Mouse (Mus musculus) embryo, embryonic 9.5 days (tissue): Measurements from ENCODE around the gene Art3.

Experiments
- DNase-seq: peaks from one replicate; pipeline ENCODE4 v3.0.0-alpha.2; 2017; ENCODE audit errors: extremely low spot score

Gene Art3

GRCm38 (mm10) chr5:92381550-92382348, 50.1 kb downstream of the Art3 start:
- peak; percentile 65 for DNase-seq

DNA sequence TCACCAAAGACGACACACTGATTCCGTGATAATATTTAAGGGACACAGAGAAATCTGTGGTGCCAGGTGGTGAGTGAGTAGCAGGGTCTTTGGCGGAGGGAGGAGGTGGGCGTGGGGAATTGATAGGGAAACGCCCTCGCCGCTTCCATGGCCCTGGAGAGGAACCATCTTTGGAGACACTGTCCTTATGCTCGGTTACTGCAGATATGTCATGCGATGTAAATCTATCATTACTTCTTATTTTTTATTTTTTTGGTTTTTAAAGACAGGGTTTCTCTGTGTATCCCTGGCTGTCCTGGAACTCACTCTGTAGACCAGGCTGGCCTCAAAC, 50.7 kb downstream of the Art3 start:
- no peak for DNase-seq

GRCm38 (mm10) chr5:92383747-92384146, 52.1 kb downstream of the Art3 start:
- no peak for DNase-seq

- no peak for DNase-seq
These were observed 53.2 kb downstream of the Art3 start for GRCm38 (mm10) chr5:92384855-92385254.

- no peak for DNase-seq
These were observed 54.5 kb downstream of the Art3 start for GRCm38 (mm10) chr5:92386102-92386501.

DNA sequence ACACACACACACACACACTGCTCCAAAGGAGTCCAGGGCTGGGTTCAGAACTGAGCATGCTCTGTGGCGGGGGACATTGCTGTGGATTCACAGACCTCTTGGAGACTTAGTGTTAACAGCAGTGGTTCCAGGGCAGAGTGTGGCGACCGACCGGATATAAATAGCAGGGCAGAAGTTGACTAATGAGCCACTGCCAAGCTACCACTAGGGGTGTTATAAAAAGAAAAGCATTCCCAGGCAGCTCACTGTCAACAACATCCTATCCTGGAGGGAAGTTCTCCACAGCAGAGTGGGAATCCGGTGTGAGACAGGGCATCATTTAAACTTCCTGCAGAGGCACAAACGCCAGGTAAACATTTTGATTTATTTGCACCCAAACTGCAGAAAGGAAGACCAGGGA, 55.0 kb downstream of the Art3 start:
- no peak for DNase-seq

DNA sequence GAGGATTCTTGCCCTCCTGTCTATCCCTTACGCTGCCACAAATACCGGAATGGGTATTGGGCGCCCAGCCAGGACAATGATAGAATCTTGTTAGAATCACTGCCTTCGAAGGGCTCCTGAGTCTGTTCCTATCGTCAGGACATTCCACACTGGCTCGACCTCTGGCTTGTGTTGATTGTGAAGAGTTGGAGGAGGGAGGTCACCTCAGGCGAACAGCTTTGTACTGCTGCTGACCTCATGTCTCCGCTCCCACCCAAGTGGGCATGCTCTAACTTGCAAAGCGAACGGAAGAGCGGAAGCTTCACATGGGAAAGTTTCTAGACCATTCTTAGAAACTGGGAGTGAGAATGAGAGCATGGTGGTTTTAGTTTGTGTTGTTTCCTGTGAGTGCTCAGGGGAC, 55.8 kb downstream of the Art3 start:
- DNase-seq, result no peak

DNA sequence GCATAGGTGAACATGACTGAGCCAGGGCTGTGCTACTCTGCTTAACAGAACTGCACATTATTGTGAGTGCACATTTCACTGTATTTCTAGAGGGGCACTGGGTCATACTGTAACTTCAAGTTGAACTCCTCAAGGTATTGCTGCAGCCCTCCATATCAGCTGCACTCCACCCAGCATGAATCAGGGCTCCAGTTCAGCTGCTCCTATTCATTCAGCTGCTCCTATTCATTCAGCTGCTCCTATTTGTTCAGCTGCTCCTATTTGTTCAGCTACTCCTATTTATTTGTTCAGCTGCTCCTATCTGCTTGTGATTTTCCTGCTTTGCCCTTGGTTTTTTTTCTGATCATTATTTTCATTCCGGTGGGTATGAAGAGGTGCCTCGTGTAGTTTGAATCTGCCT, 58.4 kb downstream of the Art3 start:
- DNase-seq, result no peak

- DNase-seq, result no peak
These were observed 59.0 kb downstream of the Art3 start for GRCm38 (mm10) chr5:92390615-92391014.

DNA sequence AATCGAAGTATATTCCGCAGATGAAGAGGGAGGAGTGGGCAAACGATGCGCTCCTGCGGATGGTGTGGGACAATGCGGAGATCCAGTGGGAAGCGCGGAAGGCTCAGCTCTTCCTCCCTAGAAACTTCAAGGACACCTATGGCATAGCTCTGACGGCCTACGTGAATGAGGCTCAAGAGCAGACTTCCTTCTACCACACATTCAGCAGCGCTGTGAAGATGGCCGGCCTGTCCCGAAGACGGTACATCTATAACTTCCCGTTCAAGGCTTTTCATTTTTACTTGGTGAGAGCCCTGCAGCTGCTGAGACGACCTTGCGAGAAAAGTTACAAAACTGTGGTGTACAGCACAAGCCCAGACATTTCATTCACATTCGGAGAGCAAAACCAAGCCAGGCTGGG, 60.9 kb downstream of the Art3 start:
- no peak for DNase-seq

GRCm38 (mm10) chr5:92393863-92394262, 62.2 kb downstream of the Art3 start:
- no peak for DNase-seq

DNA sequence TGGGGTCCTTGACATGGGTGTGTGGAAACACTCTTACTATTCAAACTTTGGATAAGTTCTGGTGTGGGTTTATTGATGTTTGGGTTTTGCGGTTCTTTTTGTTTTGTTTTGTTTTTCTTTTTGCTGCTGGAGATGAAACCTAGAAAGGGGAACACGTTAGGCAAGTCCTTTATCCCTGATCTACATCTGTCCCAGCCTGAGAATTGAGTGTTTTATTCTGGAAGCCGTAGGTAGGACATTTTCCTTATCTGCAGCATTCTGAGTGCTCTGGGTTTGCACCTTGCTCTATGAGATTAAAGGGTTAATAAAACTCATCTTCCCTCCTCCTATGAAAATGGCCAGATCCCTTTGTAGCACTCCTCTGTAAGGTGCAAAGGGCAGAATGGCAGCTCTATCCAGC, 64.1 kb downstream of the Art3 start:
- DNase-seq, result no peak

- no peak for DNase-seq
These were observed 64.8 kb downstream of the Art3 start for GRCm38 (mm10) chr5:92396476-92396875.

- DNase-seq, result peak; percentile 87
These were observed 66.5 kb downstream of the Art3 start for GRCm38 (mm10) chr5:92398153-92398552.

DNA sequence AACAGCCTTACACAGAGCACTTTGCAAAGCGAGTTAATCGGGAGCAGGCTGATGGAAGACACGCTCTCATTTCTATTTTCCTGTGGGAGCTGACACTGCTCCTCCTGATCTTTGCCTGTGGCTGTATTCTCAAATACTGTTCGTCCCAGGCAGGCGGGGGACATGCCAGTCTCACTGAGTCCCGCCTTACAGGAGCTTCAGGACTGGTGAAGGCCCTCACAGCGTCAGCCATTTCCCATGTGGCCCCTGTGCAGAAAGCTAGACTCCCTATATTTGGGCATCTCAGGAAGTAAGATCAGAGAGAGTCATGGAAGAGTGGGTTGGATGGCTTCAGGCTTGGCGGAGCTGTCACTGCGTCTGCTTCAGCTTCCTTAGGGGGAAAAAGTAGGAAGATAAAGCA, 71.2 kb downstream of the Art3 start:
- DNase-seq, result no peak

DNA sequence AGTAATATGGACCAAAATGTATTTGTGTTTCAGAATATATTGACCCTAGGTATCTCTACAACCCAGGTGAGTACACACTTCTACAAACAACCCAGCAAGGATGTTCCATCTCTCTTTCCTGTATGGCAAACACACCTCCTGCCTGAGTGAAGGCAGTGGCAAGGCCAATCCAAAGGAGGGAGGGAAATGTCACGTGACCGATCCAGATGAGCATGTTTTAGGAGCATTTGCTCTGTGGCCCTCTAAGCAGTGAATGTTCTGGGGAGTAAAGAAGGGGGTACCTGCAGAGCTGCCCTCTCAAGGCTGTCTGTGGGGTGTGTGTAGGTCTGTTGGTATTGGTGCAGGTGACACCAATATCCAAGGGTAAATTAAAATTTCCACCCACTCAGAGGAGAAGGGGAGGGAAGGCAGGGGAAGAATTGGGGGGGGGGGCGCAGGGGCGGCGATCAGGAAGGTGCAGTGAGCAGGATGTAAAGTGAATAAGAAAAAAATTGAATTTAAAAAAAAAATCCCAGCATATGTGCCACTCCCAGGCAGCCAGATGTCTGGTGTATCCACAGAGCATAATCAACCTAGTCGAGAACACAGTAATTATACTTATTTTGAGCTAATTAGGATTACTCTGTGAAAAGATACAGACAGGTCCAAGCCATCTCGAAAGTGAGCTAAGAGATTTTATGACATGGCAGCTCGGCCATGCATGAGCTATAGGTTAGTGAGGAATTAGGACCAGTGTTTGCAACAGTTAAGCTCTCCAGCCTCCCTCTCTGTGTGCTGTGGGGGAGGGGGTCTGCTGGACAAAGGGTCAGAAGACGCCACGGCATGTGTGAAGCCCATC, 72.2 kb downstream of the Art3 start:
- peak; percentile 61 for DNase-seq

- DNase-seq, result no peak
These were observed 72.7 kb downstream of the Art3 start for GRCm38 (mm10) chr5:92404400-92404678.

- DNase-seq, result no peak
These were observed 77.9 kb downstream of the Art3 start for GRCm38 (mm10) chr5:92409361-92410155.

DNA sequence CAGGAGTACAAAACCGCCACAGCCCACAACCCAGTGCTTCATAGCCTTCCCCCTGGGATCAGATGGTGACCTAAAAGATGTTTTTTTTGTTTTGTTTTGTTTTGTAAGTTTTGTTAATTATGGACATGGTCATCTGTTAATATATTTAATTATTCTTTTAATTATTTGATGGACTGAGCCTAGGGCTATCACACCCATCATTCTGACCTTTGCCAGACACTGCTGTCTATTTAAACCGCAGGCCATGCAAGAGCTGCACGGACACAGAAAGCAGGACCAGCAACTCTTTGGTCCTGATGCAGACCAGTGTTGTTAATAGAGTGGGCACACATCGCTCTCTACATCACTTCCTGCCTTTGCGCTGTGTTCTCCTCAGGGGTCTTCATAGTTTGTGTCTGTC, 78.9 kb downstream of the Art3 start:
- DNase-seq, result no peak

DNA sequence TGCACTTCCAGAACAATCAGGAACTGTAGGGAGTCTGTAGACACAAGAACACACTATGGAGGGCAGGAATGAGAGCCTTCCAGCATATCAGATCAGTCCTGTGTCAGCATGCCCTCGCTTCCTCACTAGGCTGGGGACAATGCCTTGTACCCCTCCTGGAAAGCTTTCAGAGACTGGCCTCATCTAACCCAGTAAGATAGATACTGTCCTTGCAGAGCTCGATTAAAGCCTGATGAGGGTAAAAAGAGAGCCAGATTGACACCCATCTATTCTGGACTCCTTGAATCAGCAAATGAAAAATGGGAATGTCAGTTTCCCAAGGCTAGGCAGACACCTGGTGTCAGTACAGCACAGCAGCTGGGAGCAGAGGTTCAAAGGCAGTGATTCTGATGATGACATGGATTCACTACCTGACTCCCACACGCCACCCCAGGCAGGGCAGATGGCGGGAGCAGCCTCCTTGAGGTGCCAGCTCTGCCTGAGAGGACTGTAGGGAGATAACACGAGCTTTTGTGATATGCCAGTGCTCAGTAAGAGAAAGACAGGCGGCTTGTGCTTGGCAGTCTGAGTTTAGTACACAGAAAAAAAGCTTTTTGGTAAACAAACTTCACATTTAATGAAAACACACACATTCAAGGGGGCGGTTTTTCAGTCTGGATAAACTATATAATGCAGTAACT, 80.0 kb downstream of the Art3 start:
- no peak for DNase-seq

DNA sequence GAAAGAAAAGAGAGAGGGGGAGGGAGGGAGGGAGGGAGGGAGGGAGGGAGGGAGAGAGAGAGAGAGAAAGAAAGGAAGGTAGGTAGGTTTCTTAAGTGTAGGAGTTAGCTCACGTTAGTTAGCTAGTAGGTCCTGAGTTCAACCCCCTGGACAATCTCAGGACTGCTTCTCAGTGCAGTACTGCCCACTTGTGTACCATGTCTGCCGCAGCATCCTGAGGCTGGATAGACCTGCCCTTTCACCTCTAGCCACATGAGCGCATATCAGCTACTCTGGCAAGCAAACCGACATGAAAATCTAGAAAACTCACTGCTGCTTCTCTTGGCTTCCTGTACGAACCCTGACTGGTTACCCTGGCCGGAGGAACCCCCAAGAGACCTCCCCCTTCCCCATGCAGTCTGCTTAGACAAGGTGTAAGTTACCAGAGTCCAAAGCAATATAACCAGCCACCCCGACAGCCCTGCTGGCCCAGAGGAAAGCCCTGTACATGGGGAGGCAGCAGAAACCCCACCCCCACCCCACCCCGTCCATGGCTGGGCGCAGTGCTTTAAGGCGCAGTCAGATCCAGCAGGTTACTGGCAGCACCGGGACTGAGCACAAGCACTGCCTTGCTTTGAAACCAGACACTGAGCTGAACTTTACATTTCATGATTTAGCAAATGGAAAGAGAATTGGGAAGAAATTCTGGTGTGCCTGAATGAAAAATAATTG, 81.8 kb downstream of the Art3 start:
- DNase-seq, result no peak

DNA sequence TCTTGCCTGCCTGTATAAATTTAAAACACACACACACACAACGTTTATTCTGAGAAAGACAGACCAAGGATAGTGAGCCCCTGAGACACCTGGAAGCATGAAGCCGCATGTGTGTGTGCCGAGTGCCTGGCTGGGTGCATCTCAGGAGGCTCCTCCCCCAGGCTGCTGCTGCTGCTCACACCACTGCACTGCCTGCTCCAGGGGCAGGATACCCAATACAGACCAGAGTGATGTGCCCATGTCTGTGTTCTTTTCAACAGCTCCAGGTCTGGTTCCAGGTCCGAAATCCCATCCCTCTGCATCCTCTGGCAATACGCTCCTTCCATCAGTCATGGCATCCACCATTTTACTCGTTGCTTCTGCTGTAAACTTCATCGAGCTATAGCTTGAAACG, 82.4 kb downstream of the Art3 start:
- DNase-seq, result no peak
